Mouse (Mus musculus) forebrain, embryonic 11.5 days (tissue): ENCODE results near the gene Pafah2. TPM values are rescaled to one million over a fixed set of nuclear protein-coding genes. Genes with fewer than 3 reads are reported as not detected.

Experiments
- ATAC-seq: fragments of 200-750 bp; cut with Nextera tagmentation; replicated peaks from 2 replicates; pipeline ENCODE4 v1.8.0; 2017; ENCODE audit warnings: moderate TSS enrichment; ENCODE audit not compliant: low FRiP score
- DNase-seq: peaks from one replicate; pipeline ENCODE4 v3.0.0-alpha.2; 2017; ENCODE audit warnings: low spot score
- H3K27ac ChIP-seq: fragments of 300-500 bp; sonication (generic); 2 replicates; pipeline ENCODE4 v1.5.1; 2014; ENCODE audit warnings: low read depth, low read length
- H3K27me3 ChIP-seq: fragments of 300-500 bp; sonication (generic); 2 replicates; pipeline ENCODE4 v1.6.1; 2014; ENCODE audit warnings: mild to moderate bottlenecking, low read length, mixed read lengths; ENCODE audit not compliant: control insufficient read depth, insufficient read depth
- H3K36me3 ChIP-seq: fragments of 300-500 bp; sonication (generic); 2 replicates; pipeline ENCODE4 v1.6.1; 2014; ENCODE audit warnings: mild to moderate bottlenecking, low read length, moderate library complexity, mixed read lengths; ENCODE audit not compliant: control insufficient read depth, insufficient read depth
- H3K4me1 ChIP-seq: fragments of 300-500 bp; sonication (generic); replicated peaks from 2 replicates; pipeline ENCODE4 v1.6.1; 2014; ENCODE audit warnings: low read length, mixed read lengths; ENCODE audit not compliant: control insufficient read depth, insufficient read depth
- H3K4me2 ChIP-seq: fragments of 300-500 bp; sonication (generic); 2 replicates; pipeline ENCODE4 v1.6.1; 2014; ENCODE audit warnings: low read depth, mild to moderate bottlenecking, low read length, moderate library complexity, mixed read lengths; ENCODE audit not compliant: severe bottlenecking
- H3K4me3 ChIP-seq: fragments of 300-500 bp; sonication (generic); 2 replicates; pipeline ENCODE4 v1.5.1; 2014; ENCODE audit warnings: low read depth, low read length
- H3K9ac ChIP-seq: fragments of 300-500 bp; sonication (generic); 2 replicates; pipeline ENCODE4 v1.6.1; 2014; ENCODE audit warnings: low read length
- H3K9me3 ChIP-seq: fragments of 300-500 bp; sonication (generic); 2 replicates; pipeline ENCODE4 v1.6.1; 2016; ENCODE audit warnings: low read length, mixed read lengths; ENCODE audit not compliant: control insufficient read depth
- WGBS: fragments of 180-500 bp; shearing (Covaris S2); extraction: QIAGEN DNeasy Blood & Tissue Kit; methylation state at CpG from one replicate; pipeline ENCODE4 v1.1.7; 2014; 5-methylcytosine and 5-hydroxymethylcytosine counted together
- polyA plus RNA-seq: library from polyadenylated mRNA; unstranded; fragments of >200 nt; fragmentation: Nextera tagmentation; extraction: Ambion mirVana; gene quantifications from 2 replicates; pipeline ENCODE4 v1.2.1, GENCODE M21; 2014

Gene Pafah2
- polyA plus RNA-seq, 1 experiment from 2014 or later, result 8.8 TPM

GRCm38 (mm10) chr4:134466381-134467262 is 70.5 kb downstream of the Pafah2 start:
- Histone ChIP-seq H3K9ac (peak overlapping the region; percentile 99), H3K4me3 (no peak overlapping the region), H3K27me3 (no peaks in the 10 kb centered on the region), H3K36me3 (peaks cover 5% of the 10 kb centered on the region), H3K27ac (peak overlapping the region; percentile 96), H3K4me2 (peak overlapping the region; percentile 98; the same call in 1 of the 2 replicates), H3K4me1 (peaks cover 11% of the 10 kb centered on the region; the same call in 1 of the 2 replicates), H3K9me3 (no peaks in the 10 kb centered on the region; the same call in 1 of the 2 replicates)
- ATAC-seq, result no peak
- no peak for DNase-seq
- 67% methylated on average over 11 of the region's 11 CpGs for whole genome bisulfite sequencing

- H3K27me3 ChIP-seq, result no peaks in the 10 kb centered on the region
- no peaks in the 10 kb centered on the region; the same call in 1 of the 2 replicates for H3K9me3 ChIP-seq
- ATAC-seq (peak; percentile 34), DNase-seq (peak; percentile 68)
- peak overlapping the region; percentile 96 for H3K27ac ChIP-seq
- peaks cover 13% of the 10 kb centered on the region; the same call in 1 of the 2 replicates for H3K4me1 ChIP-seq
- WGBS, result under 1% methylated on average over 31 of the region's 31 CpGs
- peak overlapping the region; percentile 94 for H3K4me3 ChIP-seq
- peaks cover 5% of the 10 kb centered on the region for H3K36me3 ChIP-seq
- peak overlapping the region; percentile 98 for H3K4me2 ChIP-seq
- H3K9ac ChIP-seq, result peak overlapping the region; percentile 99
Measured at GRCm38 (mm10) chr4:134467435-134468214, 71.5 kb downstream of the Pafah2 start.

GRCm38 (mm10) chr4:134468215-134468575 is 72.1 kb downstream of the Pafah2 start, which contains the start of gene Stmn1:
Gene Stmn1, plus strand, starts transcription at chr4:134468320.
- peak within 1 kb of the TSS; percentile 98 for H3K4me2 ChIP-seq
- peaks cover 16% of the 10 kb centered on the region; the same call in 1 of the 2 replicates for H3K4me1 ChIP-seq
- DNase-seq (peak; percentile 98), ATAC-seq (peak; percentile 94)
- H3K9ac ChIP-seq, result peak within 1 kb of the TSS; percentile 99
- H3K27ac ChIP-seq, result peak within 1 kb of the TSS; percentile 96
- WGBS, result under 1% methylated on average over 31 of the region's 31 CpGs
- peak within 1 kb of the TSS; percentile 94 for H3K4me3 ChIP-seq
- H3K9me3 ChIP-seq, result no peaks in the 10 kb centered on the region; the same call in 1 of the 2 replicates
- no peaks in the 10 kb centered on the region for H3K27me3 ChIP-seq
- H3K36me3 ChIP-seq, result peaks cover 9% of the 10 kb centered on the region

GRCm38 (mm10) chr4:134468578-134469266 is 72.6 kb downstream of the Pafah2 start:
- DNase-seq, result peak; percentile 98
- ATAC-seq, result peak; percentile 86
- peak overlapping the region; percentile 94 for H3K4me3 ChIP-seq
- WGBS, result under 1% methylated on average over 64 of the region's 68 CpGs
- H3K4me2 ChIP-seq, result peak overlapping the region; percentile 98
- H3K27ac ChIP-seq, result peak overlapping the region; percentile 96
- peaks cover 9% of the 10 kb centered on the region for H3K36me3 ChIP-seq
- H3K4me1 ChIP-seq, result peaks cover 16% of the 10 kb centered on the region; the same call in 1 of the 2 replicates
- H3K9me3 ChIP-seq, result no peaks in the 10 kb centered on the region
- H3K9ac ChIP-seq, result peak overlapping the region; percentile 99
- H3K27me3 ChIP-seq, result no peaks in the 10 kb centered on the region

- 13% methylated on average over 6 of the region's 6 CpGs for WGBS
- Histone ChIP-seq H3K4me3 (peak overlapping the region; percentile 94), H3K27ac (peak overlapping the region; percentile 96), H3K9ac (peak overlapping the region; percentile 99), H3K27me3 (no peaks in the 10 kb centered on the region), H3K4me2 (peak overlapping the region; percentile 98), H3K36me3 (peaks cover 15% of the 10 kb centered on the region), H3K4me1 (peaks cover 16% of the 10 kb centered on the region; the same call in 1 of the 2 replicates), H3K9me3 (no peaks in the 10 kb centered on the region)
- ATAC-seq, result no peak; the same call in 1 of the 2 replicates
- peak; percentile 71 for DNase-seq
Measured at GRCm38 (mm10) chr4:134469341-134469796, 73.2 kb downstream of the Pafah2 start.

GRCm38 (mm10) chr4:134469985-134470384 is 73.9 kb downstream of the Pafah2 start:
- Histone ChIP-seq H3K27ac (peak overlapping the region; percentile 96; the same call in 1 of the 2 replicates), H3K4me2 (peak overlapping the region; percentile 98), H3K9me3 (no peaks in the 10 kb centered on the region), H3K4me1 (peaks cover 16% of the 10 kb centered on the region; the same call in 1 of the 2 replicates), H3K36me3 (peaks cover 20% of the 10 kb centered on the region), H3K27me3 (no peaks in the 10 kb centered on the region), H3K9ac (peak overlapping the region; percentile 99), H3K4me3 (peak overlapping the region; percentile 94)
- 64% methylated on average over 3 of the region's 3 CpGs for WGBS
- ATAC-seq, result no peak
- DNase-seq, result no peak

- Histone ChIP-seq H3K4me3 (peak overlapping the region; percentile 5; the same call in 1 of the 2 replicates), H3K4me2 (peak overlapping the region; percentile 98; the same call in 1 of the 2 replicates), H3K9me3 (no peaks in the 10 kb centered on the region), H3K36me3 (peaks cover 28% of the 10 kb centered on the region), H3K27me3 (no peaks in the 10 kb centered on the region), H3K9ac (no peak overlapping the region), H3K4me1 (peaks cover 16% of the 10 kb centered on the region; the same call in 1 of the 2 replicates), H3K27ac (no peak overlapping the region)
- no peak for ATAC-seq
- DNase-seq, result no peak
Measured at GRCm38 (mm10) chr4:134471469-134471868, 75.3 kb downstream of the Pafah2 start.
